Mouse (Mus musculus): ENCODE results near the gene Nr2f2.
A peak's percentile ranks its signal among the peaks of the same experiment; 100 is the strongest.

Nr2f2 gene

DNA sequence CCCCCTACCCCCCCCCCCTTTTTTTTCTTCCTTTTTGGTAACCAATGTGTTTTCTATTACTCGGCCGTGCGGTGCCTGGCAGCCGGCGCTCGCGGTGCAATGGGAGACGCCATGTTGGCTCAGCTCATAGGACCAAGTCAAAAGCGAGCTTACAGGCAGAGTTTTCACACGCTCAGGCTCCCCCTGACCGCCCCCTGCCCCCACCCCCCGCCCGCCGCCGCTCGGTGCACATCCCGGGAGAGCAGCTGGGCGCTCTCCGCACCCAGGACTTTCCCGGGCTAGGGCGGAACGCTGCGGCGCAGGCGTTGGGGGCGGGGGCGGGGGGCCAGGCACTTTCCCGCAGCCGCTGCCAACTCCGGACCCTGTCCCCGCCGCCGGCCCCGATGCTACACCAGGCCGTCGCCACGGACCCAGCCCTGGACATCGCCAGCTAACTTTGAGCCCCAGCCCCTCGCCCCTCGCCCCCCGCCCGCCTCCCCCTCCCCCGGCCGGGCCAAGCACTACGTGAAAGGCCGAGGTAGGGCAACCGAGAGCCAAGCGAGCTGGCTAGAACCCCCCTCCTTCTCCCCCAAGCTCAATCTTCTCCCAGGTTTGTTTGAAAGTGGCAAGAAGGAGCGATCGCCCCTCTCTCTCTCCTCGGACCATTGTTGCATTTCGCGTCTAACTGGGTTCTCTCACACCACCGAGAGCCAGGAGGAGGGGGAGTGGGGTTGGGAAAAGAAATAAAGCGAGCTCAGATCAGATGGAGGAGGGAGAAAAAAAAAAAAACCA is 15.6 kb downstream of the Nr2f2 start:
- peak; percentile 75 for DNase-seq

DNA sequence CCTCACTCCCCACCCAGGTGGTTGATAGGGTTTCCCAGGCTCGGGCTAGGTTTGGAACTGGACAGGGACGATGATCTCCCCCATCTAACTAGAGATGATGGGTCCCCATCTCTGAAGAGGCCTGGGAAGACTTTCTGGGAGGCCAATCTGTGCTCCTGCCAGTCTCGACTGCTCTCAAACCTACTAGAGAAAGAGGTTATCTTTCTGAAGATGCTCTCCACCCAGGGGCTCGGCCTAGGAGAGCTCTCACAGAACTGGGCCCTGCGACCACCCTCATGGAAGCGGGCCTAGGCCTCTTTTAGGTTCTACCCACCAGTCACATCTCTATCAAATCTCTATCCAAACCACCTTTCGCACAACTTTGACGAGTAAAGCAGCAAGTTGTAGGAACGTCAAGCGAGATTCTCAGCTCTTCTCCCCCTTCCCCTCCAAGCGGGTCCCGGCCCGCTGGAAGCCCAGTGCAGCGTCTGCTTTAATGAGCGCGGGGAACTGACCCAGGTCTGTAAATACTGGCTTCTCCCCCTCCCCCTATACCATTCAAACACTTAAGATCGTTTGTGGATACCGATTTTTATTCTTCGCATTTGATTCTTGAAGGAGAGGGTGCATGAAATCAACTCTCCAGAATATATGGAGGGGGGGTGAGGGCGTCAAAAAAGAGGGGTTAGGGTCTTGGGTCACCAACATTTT is 16.4 kb downstream of the Nr2f2 start:
- DNase-seq = peak; percentile 42

DNA sequence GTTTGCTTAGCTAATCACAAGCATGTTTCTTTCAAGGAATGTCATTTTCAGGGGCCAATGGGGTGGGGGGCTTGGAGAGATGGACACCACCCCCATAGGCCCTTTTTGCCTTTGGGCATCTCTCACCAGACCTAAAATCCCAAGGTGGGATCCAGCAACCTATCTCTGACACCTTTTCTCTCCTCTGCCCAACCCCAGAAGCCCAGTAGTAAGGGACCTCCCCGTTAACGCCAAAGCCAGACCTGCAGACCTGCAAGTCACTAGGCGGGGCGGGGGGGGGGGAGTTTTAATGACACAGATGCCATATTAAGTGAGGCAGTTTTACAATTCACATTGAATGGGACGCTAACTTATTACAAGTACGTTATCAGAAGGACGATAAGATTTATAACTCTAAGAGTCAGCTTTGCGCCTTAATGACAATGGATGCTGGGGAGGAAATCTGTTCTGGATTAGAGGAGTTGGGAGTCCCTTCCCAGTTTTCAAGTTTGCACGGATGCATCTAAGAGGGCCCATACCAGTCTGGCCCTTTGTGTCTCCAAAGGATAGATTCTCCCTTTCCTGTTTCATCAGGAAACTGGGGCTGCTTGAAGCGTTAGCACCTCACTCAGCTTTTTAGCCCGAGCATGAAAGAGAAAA is 17.4 kb downstream of the Nr2f2 start:
- DNase-seq = peak; percentile 16

DNA sequence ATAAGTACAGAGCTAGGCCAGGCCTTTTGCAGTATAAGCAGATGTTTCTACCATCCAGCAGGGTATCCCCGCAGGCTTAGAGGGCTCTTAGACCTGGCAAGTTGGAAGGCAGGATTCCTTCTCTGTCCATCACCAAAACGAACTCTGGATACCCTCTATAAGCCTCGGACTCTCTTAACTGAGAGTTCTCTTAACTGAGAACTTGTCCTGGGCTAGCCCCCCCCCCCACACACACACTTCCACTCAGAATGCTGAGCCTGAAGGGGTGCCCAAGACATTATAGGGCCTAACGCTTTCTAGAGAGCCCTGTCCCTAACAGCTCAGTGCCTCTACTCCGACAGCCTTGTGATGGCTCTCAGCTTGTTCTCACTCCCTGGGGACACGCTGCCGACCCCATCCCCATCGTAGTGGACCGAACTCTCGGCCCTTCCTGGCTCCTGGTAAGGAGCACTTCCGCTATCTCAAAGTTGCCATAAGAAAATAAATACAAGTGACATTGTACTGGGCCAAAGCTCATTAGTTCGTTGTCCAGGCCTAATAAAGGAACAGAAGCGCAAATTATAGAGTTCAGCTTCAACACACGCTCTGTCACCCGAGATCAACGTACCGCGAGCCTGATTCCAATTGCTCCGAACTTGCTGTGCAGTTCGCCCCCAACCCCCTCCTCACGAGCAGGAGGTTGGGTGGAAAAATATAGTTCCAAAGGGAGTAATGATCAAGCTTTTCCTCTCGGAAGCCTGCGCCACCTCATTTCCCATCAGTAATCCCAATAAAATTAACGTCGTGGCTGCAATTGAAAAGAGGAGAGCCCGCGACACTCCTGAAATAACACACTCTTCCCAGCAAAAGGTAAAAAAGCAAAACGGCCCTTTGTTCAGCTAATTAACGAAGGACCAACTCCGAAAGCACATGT is 18.2 kb downstream of the Nr2f2 start:
- peak; percentile 68 for DNase-seq

DNA sequence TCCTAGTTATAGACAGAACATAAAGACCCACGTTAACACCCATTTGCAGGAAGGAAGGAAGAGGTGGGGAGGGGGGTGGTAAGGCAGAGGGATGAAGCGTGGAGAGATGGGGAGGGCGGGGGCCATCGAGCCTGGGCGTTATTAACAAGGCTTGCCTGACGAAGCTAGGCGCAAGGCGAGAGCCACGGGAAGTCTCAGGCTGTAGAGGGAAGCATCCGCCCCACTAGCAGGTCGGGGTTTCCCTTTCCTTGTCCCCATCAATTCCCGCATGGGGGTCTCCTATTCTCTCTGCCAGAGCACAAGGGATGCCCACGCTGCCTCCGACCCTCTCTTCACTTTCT is 18.9 kb downstream of the Nr2f2 start:
- peak; percentile 71 for DNase-seq

DNA sequence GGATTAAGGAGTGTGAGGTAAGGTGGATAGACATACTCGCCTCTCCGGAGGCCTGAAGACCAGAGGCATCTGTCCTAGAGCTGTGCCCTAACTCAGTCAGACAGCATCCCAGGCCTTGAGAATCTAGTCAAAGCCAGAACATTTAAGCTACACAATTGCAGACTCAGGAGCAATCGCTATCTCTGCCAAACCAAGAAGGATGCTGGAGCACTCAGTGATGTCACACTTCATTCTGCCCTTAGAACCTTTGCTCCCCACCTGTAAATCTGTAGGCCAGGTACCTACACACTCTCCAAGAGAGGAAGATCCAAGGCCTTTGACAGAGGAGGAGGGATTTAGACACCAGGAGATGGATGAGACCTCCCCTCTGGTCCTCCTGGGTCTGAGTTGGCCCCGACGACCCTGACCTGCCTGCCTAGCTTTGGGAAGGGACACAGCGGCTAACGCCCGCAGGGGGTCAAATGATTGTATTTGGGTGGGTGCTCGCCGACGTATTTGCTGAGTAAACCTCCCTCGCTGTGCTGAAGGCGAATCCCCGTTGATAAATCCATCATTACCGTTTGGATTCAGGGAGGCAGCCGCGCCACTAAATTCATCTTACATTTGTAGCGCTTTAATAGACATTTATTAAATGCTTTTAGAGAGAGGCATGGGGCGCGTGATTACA is 19.5 kb downstream of the Nr2f2 start:
- peak; percentile 44 for DNase-seq

DNA sequence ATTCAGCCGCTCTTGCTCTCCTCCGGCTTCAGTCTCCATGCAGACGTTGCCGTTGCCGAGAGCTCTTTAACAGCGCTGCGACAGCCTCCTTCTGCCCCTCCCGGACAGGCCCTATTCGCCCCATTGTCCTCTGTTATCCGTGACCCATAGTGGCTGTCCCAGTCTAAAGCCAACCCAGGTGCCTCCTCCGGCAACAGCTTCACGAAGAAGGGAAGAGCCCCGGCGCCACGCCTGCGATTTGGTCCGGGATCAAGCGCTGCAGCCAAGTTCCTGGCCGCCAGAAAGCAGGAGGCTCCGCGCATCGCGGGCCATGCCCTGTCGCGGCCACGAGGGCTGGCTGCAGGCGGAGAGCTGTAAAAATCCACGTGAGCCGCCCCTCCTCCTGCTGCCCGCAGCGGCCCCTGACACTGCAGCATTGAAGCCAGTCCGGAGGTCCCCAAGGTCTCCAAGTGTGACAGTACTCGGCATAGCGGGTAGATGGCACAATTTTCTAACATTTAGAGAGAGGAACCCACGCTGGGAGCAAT is 20.5 kb downstream of the Nr2f2 start:
- DNase-seq = peak; percentile 89

DNA sequence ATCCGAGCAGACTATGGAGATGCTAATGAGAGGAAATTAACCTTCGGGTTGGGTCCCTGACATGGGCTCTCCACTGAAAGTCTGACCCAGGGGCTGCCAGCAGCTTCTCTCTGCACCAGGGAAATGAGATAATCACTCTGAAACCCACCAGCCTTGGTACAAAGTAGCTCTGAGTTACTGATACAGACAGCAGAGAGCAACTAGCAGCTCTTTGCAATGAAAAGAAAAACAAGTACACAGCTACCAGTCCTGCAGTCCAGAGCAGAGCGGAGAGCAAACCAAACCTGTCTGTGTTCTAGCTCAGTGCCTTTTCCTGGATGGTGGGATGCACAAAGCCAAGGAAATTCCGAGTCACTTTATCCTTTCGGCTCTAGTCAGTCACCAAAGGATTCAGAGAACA is 23.1 kb downstream of the Nr2f2 start:
- peak; percentile 23 for DNase-seq

DNA sequence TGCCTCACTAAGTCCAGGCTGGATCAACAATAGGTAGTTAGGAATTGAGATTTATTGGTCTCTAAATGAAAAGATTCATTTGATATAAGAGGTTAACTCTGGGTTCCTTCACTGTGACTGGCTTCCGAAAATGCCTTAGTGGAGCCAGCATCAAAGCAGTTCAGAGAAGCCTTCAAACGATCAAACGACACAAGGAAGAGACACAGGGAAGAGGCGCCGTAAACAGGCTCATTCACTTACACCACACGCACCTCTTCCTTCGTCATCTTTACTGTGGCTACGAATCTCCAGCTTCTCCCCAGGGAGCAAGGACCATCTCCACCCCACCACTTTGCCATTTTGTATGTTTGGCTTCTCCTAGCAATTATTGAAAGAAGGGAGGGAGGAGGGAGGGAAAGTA is 23.8 kb downstream of the Nr2f2 start:
- DNase-seq = peak; percentile 12

DNA sequence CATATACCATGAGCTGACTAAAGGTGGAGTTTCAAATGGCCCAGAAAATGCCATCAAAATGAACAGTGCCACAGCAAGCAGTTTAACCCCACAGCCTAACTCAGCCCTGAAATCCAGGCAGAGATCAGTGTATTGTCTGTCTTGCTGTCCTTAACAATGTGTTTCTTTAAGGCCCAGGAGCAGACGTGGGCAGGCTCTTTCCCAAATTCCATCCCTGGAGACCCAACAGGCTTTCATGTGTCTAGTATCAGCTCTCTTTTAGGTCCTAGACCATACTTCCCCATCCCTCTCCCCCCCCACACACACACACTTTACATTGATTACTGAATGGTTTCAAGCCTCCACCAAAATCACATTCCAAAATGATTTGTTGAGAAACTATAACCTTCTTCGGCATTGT is 24.5 kb downstream of the Nr2f2 start:
- DNase-seq = no peak

DNA sequence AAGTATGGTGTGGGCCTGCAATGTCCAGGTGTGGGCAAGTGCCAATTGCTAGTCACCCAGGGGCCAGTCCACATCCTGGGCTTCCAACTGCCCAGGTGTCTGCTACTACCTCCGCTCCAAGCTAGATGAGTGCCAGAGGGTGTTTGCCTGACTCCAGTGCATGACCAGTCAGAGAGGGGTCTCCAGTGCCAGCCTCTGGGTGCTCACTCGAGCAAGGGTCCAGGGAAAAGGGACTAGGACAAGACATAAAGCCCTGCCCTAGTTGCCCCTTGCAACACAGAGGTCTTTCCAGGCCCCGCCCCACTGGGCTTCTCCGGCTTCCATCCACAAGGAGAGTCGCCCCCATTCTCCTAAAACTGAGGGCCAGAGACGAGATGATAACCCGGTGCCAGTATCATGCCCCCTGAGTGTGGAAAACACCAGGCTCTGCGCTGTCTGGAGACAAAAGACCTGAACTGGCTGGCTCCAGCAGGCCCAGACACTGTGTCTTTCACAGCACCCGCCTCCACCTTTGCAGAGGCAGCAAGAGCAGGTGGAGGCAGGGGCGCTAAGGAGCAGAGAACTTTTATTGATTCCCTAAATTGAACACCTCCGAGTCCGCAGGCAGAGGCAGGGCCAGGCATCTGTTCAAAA is 26.4 kb downstream of the Nr2f2 start:
- DNase-seq = peak; percentile 36

DNA sequence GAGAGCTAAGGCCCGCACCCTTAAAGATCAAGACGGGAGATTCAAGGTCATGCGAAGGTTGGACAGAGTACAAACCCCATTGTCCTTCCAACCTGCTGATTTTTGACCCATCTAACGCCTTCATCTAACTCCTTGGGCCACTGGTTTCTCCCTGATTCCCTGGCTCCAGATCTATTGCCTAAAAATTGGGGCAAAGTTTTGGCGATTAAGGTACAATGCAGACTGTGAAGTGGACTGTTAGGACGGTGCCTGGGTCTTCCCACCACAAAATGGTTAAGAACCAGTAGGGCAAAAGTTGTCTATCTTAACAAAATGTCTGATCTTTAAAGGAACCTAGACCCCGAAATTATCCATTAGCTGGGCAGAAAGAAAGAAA is 28.3 kb downstream of the Nr2f2 start:
- DNase-seq = no peak

DNA sequence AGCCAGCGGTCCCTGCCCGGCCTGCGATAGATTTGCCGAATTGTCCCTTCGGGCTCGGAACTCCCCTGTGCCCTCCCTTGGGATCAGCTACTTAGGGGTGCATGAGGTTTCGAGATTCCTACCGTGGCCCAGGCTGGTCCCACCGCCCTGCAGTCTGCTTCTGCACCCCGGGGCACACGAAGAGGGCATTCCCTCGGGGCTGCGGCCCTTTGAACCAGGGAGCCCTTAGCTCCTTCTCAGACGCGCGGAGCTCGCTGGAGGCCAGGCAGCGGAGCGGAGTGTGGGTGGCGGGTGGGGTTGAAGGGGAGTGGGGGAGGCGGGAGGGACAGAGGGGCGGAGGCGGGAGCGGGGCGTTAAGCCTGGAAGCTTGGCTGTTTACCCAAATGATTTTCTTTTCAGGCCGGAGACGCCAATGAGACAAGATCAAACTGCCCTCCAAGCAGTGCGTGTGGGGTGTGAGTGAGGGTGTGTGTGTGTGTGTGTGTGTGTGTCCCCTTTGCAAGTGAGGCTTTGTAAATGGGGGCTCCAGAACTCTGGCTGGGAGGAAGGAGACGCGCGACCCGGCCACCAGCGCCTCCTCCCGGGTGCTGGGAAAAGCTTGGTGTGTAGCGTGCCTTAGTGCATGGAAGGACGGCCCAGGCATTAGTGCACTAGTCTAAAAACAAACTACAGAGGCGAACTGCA is 28.8 kb downstream of the Nr2f2 start:
- peak; percentile 82 for DNase-seq

DNA sequence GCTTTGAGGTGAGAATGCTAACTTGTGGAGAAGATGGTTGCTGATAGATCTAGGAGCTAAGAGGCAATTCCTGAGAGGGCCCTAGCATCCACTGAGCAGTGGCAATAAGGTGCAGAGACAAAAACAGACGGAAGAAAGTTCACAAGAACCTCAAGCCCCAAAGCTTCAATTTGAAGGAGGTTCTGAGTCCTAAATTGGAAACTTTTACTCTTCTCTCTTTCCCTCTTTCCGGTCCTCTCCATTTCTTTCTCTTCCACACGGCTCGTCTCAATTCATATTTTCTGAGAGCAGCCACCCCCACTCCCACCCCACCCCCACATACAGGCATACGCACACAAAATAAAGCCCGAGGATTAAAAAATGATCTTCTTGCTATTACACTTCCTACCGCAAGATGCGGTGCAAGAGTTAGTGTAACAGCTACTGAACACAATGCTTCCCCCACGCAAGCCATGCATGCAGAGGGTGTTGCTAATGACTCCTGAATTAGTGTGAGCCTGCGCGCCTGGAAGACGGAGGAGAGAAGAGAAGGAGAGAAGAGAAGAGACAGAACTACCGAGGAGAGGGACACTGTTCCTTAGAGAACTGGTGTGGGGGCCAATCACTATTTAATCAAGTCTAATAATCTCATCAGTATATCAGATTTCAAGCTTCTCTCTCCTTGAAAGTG is 29.8 kb downstream of the Nr2f2 start:
- DNase-seq = peak; percentile 63

DNA sequence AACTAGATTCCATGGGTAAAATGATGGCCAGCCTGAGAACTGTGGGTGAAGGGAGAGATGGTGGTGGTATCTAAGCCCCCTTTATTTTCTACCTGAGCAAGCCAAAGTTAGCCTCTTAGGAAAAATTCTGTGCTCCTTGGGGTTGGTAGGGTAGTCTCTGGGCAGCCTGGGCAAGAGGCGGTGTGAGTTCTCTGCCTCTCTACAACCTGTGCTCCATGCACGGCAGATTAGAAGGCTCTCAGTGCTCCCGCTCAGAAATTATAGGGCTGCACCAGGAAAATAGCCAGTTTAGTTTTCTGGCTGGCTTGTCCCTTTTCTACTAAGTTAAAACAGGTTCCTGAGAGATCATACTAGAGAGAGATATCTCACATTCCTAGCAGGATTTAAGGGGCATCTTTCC is 30.4 kb downstream of the Nr2f2 start:
- DNase-seq = no peak

DNA sequence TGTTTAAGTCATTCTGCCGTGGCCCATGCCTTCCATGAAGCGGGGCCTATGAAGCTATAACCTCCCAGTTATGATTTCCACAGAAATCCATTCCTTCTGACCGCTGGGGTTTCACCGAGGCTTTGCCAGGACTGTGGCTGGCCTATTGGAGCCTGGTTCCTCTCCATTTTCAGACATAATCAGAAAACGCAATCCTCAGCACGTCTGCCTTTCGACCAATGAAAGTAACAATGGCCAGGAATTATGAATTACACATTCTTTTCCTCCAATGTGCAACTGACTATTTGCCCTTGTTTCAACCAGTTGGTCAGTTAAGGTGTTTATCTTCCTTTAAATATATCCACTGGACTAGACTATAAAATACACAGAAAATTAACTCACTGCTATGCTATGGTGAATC is 31.1 kb downstream of the Nr2f2 start:
- peak; percentile 34 for DNase-seq

DNA sequence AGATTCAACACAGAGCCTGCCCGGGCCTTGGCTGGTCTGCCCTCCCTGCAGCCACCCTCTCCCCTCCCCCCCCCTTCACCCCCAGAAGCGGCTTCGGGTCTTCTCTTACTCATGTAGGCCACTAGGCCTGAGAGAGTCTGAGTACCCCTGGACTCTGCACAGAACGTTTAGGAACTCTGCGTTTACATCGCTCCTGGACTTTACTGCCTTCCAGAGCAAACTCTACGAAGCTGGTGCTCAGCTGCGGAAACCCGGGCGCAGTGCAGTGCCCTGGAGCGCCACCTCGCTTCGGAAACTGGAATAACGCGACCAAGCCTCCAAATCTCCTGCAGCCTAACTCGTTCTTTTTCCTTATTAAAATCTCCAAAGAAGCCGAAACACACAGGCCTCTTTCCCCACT is 31.7 kb downstream of the Nr2f2 start:
- peak; percentile 93 for DNase-seq

DNA sequence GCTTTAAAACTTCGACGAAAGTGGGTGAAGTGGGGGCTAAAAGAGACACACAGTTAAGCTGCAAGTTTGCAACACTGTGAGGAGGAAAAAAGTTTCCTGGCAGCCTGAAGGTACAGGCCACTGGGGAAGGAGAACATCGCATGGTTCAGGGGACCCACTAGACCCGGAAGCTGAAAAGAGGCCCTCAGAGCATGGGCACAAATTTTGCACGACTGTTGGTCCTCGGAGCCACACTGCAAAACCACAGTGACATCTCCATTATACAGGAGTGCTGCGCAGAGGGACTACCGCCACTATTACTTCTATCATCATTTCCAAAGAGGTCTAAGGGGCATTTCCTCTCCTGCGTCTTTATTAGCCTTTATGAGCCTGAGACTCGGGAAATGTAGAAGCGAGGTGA is 32.7 kb downstream of the Nr2f2 start:
- DNase-seq = no peak

DNA sequence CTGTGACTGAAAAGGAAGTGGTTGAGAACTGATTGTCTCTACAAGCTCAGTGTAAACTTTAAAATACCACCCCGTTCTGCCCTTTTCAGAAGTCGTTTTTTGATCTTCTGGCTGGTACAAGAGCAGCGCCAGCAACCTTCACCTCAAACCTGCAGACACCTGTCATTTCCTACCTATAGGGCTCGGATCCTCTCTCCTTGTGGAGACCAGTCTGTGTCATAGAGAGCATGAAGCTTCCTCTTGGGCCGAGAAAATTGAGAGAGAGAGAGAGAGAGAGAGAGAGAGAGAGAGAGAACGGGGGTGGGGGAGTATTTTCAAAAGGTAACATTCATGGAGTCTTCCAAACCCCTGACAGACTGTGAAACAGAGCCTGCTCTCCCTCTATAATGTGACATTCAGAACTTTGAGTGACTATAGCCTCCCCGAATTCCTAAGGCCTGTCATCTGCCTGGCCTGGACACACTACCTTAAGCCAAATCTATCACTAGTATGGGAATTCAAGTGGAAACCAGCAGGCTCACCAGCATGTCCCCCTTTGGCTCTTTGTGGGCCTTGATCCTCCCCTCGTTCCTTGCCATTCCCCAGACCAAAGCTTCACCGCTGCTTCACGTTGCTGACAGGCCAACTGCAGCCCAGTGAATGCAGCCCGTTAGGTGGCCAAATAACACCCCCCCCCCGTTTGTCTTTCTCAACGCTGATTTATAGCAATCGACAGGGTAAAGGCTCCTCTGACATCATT is 33.4 kb downstream of the Nr2f2 start:
- DNase-seq = no peak

Measured in kidney, postnatal 10 days (tissue).